Mouse (Mus musculus): ENCODE measurements around the gene Hand1. TPM values are rescaled to one million over a fixed set of nuclear protein-coding genes. Genes with fewer than 3 reads are reported as not detected.

The Hand1 gene
- not detected in 2 replicates for polyA plus RNA-seq (2015; fragmentation: Nextera tagmentation; extraction: Ambion mirVana)

GRCm38 (mm10) chr11:57832552-57833201 is at the start of gene Hand1:
Hand1 (minus strand) TSS chr11:57832818.
- Histone ChIP-seq H3K9me3 (ENCODE audit: control insufficient read depth, low read length) (no peaks in the 10 kb centered on the region), H3K27me3 (replicated peaks; ENCODE audit: control insufficient read depth, insufficient read depth, low read length) (peaks cover 66% of the 10 kb centered on the region), H3K4me3 (ENCODE audit: low read length) (no peak within 1 kb of the TSS), H3K27ac (ENCODE audit: low read depth, low read length) (no peak within 1 kb of the TSS), H3K4me2 (ENCODE audit: low read length) (no peak within 1 kb of the TSS), H3K9ac (ENCODE audit: low read depth, low read length) (no peak within 1 kb of the TSS), H3K4me1 (ENCODE audit: control insufficient read depth, insufficient read depth, low read depth, low read length) (peaks cover 14% of the 10 kb centered on the region), H3K36me3 (ENCODE audit: control insufficient read depth, insufficient read depth, low read length) (no peaks in the 10 kb centered on the region)
- WGBS, result 4% methylated on average over 23 of the region's 23 CpGs
- no peak for ATAC-seq

GRCm38 (mm10) chr11:57876157-57876556 is 43.5 kb upstream of the Hand1 start:
- Histone ChIP-seq H3K4me3 (ENCODE audit: low read length) (no peak overlapping the region), H3K4me1 (ENCODE audit: control insufficient read depth, insufficient read depth, low read depth, low read length) (no peaks in the 10 kb centered on the region), H3K4me2 (ENCODE audit: low read length) (no peak overlapping the region), H3K27me3 (replicated peaks; ENCODE audit: control insufficient read depth, insufficient read depth, low read length) (no peaks in the 10 kb centered on the region), H3K9ac (ENCODE audit: low read depth, low read length) (no peak overlapping the region), H3K27ac (ENCODE audit: low read depth, low read length) (no peak overlapping the region), H3K9me3 (ENCODE audit: control insufficient read depth, low read length) (no peaks in the 10 kb centered on the region), H3K36me3 (ENCODE audit: control insufficient read depth, insufficient read depth, low read length) (no peaks in the 10 kb centered on the region)
- ATAC-seq, result no peak
- WGBS, result 86% methylated on average over 2 of the region's 2 CpGs

GRCm38 (mm10) chr11:57873014-57873413 is 40.4 kb upstream of the Hand1 start:
- Histone ChIP-seq H3K27ac (ENCODE audit: low read depth, low read length) (no peak overlapping the region), H3K9ac (ENCODE audit: low read depth, low read length) (no peak overlapping the region), H3K9me3 (ENCODE audit: control insufficient read depth, low read length) (no peaks in the 10 kb centered on the region), H3K27me3 (replicated peaks; ENCODE audit: control insufficient read depth, insufficient read depth, low read length) (no peaks in the 10 kb centered on the region), H3K4me1 (ENCODE audit: control insufficient read depth, insufficient read depth, low read depth, low read length) (no peaks in the 10 kb centered on the region), H3K4me2 (ENCODE audit: low read length) (no peak overlapping the region), H3K4me3 (ENCODE audit: low read length) (no peak overlapping the region), H3K36me3 (ENCODE audit: control insufficient read depth, insufficient read depth, low read length) (no peaks in the 10 kb centered on the region)
- 73% methylated on average over 3 of the region's 3 CpGs for WGBS
- ATAC-seq, result no peak

- Histone ChIP-seq H3K27ac (ENCODE audit: low read depth, low read length) (no peak overlapping the region), H3K36me3 (ENCODE audit: control insufficient read depth, insufficient read depth, low read length) (no peaks in the 10 kb centered on the region), H3K4me1 (ENCODE audit: control insufficient read depth, insufficient read depth, low read depth, low read length) (no peaks in the 10 kb centered on the region), H3K9ac (ENCODE audit: low read depth, low read length) (no peak overlapping the region), H3K4me2 (ENCODE audit: low read length) (no peak overlapping the region), H3K4me3 (ENCODE audit: low read length) (no peak overlapping the region), H3K27me3 (replicated peaks; ENCODE audit: control insufficient read depth, insufficient read depth, low read length) (no peaks in the 10 kb centered on the region; the same call in 1 of the 2 replicates), H3K9me3 (ENCODE audit: control insufficient read depth, low read length) (no peaks in the 10 kb centered on the region)
- WGBS, result 53% methylated on average over 9 of the region's 9 CpGs
- no peak for ATAC-seq
Measured at GRCm38 (mm10) chr11:57868753-57869460, 36.3 kb upstream of the Hand1 start.

- no peak overlapping the region for H3K9ac ChIP-seq (ENCODE audit: low read depth, low read length)
- H3K36me3 ChIP-seq (ENCODE audit: control insufficient read depth, insufficient read depth, low read length), result no peaks in the 10 kb centered on the region
- H3K4me1 ChIP-seq (ENCODE audit: control insufficient read depth, insufficient read depth, low read depth, low read length), result no peaks in the 10 kb centered on the region
- no peak overlapping the region for H3K4me2 ChIP-seq (ENCODE audit: low read length)
- no peaks in the 10 kb centered on the region for H3K9me3 ChIP-seq (ENCODE audit: control insufficient read depth, low read length)
- WGBS, result 35% methylated on average over 7 of the region's 7 CpGs
- H3K27me3 ChIP-seq (replicated peaks; ENCODE audit: control insufficient read depth, insufficient read depth, low read length), result no peaks in the 10 kb centered on the region; the same call in 1 of the 2 replicates
- no peak overlapping the region for H3K4me3 ChIP-seq (ENCODE audit: low read length)
- H3K27ac ChIP-seq (ENCODE audit: low read depth, low read length), result no peak overlapping the region
- ATAC-seq, result no peak
Measured at GRCm38 (mm10) chr11:57866466-57866865, 33.8 kb upstream of the Hand1 start.

- no peak overlapping the region for H3K4me2 ChIP-seq (ENCODE audit: low read length)
- no peak overlapping the region for H3K27ac ChIP-seq (ENCODE audit: low read depth, low read length)
- ATAC-seq, result no peak
- no peaks in the 10 kb centered on the region for H3K9me3 ChIP-seq (ENCODE audit: control insufficient read depth, low read length)
- no peaks in the 10 kb centered on the region; the same call in 1 of the 2 replicates for H3K27me3 ChIP-seq (replicated peaks; ENCODE audit: control insufficient read depth, insufficient read depth, low read length)
- no peaks in the 10 kb centered on the region for H3K36me3 ChIP-seq (ENCODE audit: control insufficient read depth, insufficient read depth, low read length)
- 47% methylated on average over 7 of the region's 8 CpGs for WGBS
- H3K4me1 ChIP-seq (ENCODE audit: control insufficient read depth, insufficient read depth, low read depth, low read length), result no peaks in the 10 kb centered on the region
- H3K9ac ChIP-seq (ENCODE audit: low read depth, low read length), result no peak overlapping the region
- H3K4me3 ChIP-seq (ENCODE audit: low read length), result no peak overlapping the region
Measured at GRCm38 (mm10) chr11:57864577-57864976, 32.0 kb upstream of the Hand1 start.

GRCm38 (mm10) chr11:57862088-57862487 is 29.5 kb upstream of the Hand1 start:
- no peak overlapping the region for H3K27ac ChIP-seq (ENCODE audit: low read depth, low read length)
- H3K4me3 ChIP-seq (ENCODE audit: low read length), result no peak overlapping the region
- no peaks in the 10 kb centered on the region for H3K9me3 ChIP-seq (ENCODE audit: control insufficient read depth, low read length)
- 90% methylated on average over 7 of the region's 7 CpGs for WGBS
- H3K4me2 ChIP-seq (ENCODE audit: low read length), result no peak overlapping the region
- ATAC-seq, result no peak
- no peaks in the 10 kb centered on the region; the same call in 1 of the 2 replicates for H3K27me3 ChIP-seq (replicated peaks; ENCODE audit: control insufficient read depth, insufficient read depth, low read length)
- no peak overlapping the region for H3K9ac ChIP-seq (ENCODE audit: low read depth, low read length)
- no peaks in the 10 kb centered on the region for H3K36me3 ChIP-seq (ENCODE audit: control insufficient read depth, insufficient read depth, low read length)
- no peaks in the 10 kb centered on the region for H3K4me1 ChIP-seq (ENCODE audit: control insufficient read depth, insufficient read depth, low read depth, low read length)

- H3K27me3 ChIP-seq (replicated peaks; ENCODE audit: control insufficient read depth, insufficient read depth, low read length), result no peaks in the 10 kb centered on the region
- H3K4me2 ChIP-seq (ENCODE audit: low read length), result no peak overlapping the region
- no peak overlapping the region for H3K4me3 ChIP-seq (ENCODE audit: low read length)
- no peak overlapping the region for H3K9ac ChIP-seq (ENCODE audit: low read depth, low read length)
- no peaks in the 10 kb centered on the region for H3K36me3 ChIP-seq (ENCODE audit: control insufficient read depth, insufficient read depth, low read length)
- no peak for ATAC-seq
- no peaks in the 10 kb centered on the region for H3K4me1 ChIP-seq (ENCODE audit: control insufficient read depth, insufficient read depth, low read depth, low read length)
- 47% methylated on average over 4 of the region's 4 CpGs for WGBS
- no peaks in the 10 kb centered on the region for H3K9me3 ChIP-seq (ENCODE audit: control insufficient read depth, low read length)
- H3K27ac ChIP-seq (ENCODE audit: low read depth, low read length), result no peak overlapping the region
Measured at GRCm38 (mm10) chr11:57857709-57858108, 25.1 kb upstream of the Hand1 start.

- ATAC-seq, result no peak
- no peak overlapping the region for H3K4me3 ChIP-seq (ENCODE audit: low read length)
Measured at GRCm38 (mm10) chr11:57853571-57853970, 21.0 kb upstream of the Hand1 start.

More at GRCm38 (mm10) chr11:57853571-57853970, 21.0 kb upstream of the Hand1 start:
- no peaks in the 10 kb centered on the region for H3K4me1 ChIP-seq (ENCODE audit: control insufficient read depth, insufficient read depth, low read depth, low read length)
- WGBS, result 81% methylated on average over 6 of the region's 6 CpGs
- H3K9ac ChIP-seq (ENCODE audit: low read depth, low read length), result no peak overlapping the region
- no peaks in the 10 kb centered on the region for H3K36me3 ChIP-seq (ENCODE audit: control insufficient read depth, insufficient read depth, low read length)
- H3K27ac ChIP-seq (ENCODE audit: low read depth, low read length), result no peak overlapping the region
- H3K27me3 ChIP-seq (replicated peaks; ENCODE audit: control insufficient read depth, insufficient read depth, low read length), result no peaks in the 10 kb centered on the region
- no peaks in the 10 kb centered on the region for H3K9me3 ChIP-seq (ENCODE audit: control insufficient read depth, low read length)
- H3K4me2 ChIP-seq (ENCODE audit: low read length), result no peak overlapping the region
